Mouse (Mus musculus) myocyte (in vitro differentiated cells): Measurements from ENCODE around the gene Zfp37. TPM values are rescaled to one million over a fixed set of nuclear protein-coding genes. Genes with fewer than 3 reads are reported as not detected.
"Not testable (repeated sequence)": the region's sequence is repeated elsewhere in the genome, so short reads cannot be mapped to it uniquely, and the experiment has no call there.

Source experiments
- H3K27me3 ChIP-seq: one replicate; pipeline ENCODE4 v1.6.1; 2011; ENCODE audit not compliant: control insufficient read depth, insufficient read depth, insufficient read length
- H3K36me3 ChIP-seq: one replicate; pipeline ENCODE4 v1.6.1; 2011; ENCODE audit not compliant: control insufficient read depth, insufficient read depth
- H3K4me2 ChIP-seq: one replicate; pipeline ENCODE4 v1.6.1; 2011; ENCODE audit warnings: low read depth, control low read depth
- H3K4me3 ChIP-seq: one replicate; pipeline ENCODE4 v1.5.1; 2011; ENCODE audit warnings: mild to moderate bottlenecking, control low read depth, moderate library complexity
- H3K79me2 ChIP-seq: one replicate; pipeline ENCODE4 v1.6.1; 2011; ENCODE audit not compliant: control insufficient read depth, insufficient read depth
- H3ac ChIP-seq: one replicate; pipeline ENCODE4 v1.6.1; 2011; ENCODE audit not compliant: control insufficient read depth, insufficient read length
- CEBPB ChIP-seq: IDR thresholded peaks from 2 replicates; pipeline ENCODE4 v1.6.1; 2011; ENCODE audit warnings: mild to moderate bottlenecking, moderate library complexity; ENCODE audit not compliant: poor library complexity, insufficient read depth, severe bottlenecking
- E2F4 ChIP-seq: IDR thresholded peaks from one replicate; pipeline ENCODE4 v1.6.1; 2011; ENCODE audit warnings: mild to moderate bottlenecking, control low read depth, moderate library complexity; ENCODE audit not compliant: insufficient read depth
- MAX ChIP-seq: IDR thresholded peaks from one replicate; pipeline ENCODE4 v1.6.1; 2011; ENCODE audit warnings: low read depth, mild to moderate bottlenecking, control low read depth
- MYOD1 ChIP-seq, 3 experiments: IDR thresholded peaks; one replicate each; pipeline ENCODE4 v1.6.1; 2011; ENCODE audit warnings: control low read depth in 2 of 3, low read depth in 2 of 3, mild to moderate bottlenecking in 2 of 3, moderate library complexity in 1 of 3; ENCODE audit not compliant: insufficient read length in 2 of 3, control insufficient read depth in 1 of 3
- MYOG ChIP-seq, 3 experiments: IDR thresholded peaks; one replicate each; pipeline ENCODE4 v1.6.1; 2011; ENCODE audit warnings: control low read depth in 2 of 3, low read depth in 2 of 3, mild to moderate bottlenecking in 2 of 3; ENCODE audit not compliant: insufficient read length in 2 of 3, control insufficient read depth in 1 of 3, insufficient read depth in 1 of 3
- POLR2A ChIP-seq: IDR thresholded peaks from one replicate; pipeline ENCODE4 v1.6.1; 2011; ENCODE audit warnings: low read depth, mild to moderate bottlenecking, control low read depth, moderate library complexity; ENCODE audit not compliant: insufficient read length
- POLR2AphosphoS2 ChIP-seq: IDR thresholded peaks from one replicate; pipeline ENCODE4 v1.6.1; 2011; ENCODE audit warnings: low read depth, control low read depth; ENCODE audit not compliant: insufficient read length
- REST ChIP-seq: IDR thresholded peaks from one replicate; pipeline ENCODE4 v1.6.1; 2011; ENCODE audit warnings: mild to moderate bottlenecking, control low read depth, moderate library complexity; ENCODE audit not compliant: insufficient read depth, insufficient read length
- SRF ChIP-seq: IDR thresholded peaks from one replicate; pipeline ENCODE4 v1.6.1; 2011; ENCODE audit warnings: low read depth; ENCODE audit not compliant: control insufficient read depth, insufficient read length
- TCF12 ChIP-seq: IDR thresholded peaks from one replicate; pipeline ENCODE4 v1.6.1; 2011; ENCODE audit warnings: mild to moderate bottlenecking, control low read depth; ENCODE audit not compliant: poor library complexity, insufficient read depth, severe bottlenecking
- TCF3 ChIP-seq: IDR thresholded peaks from one replicate; pipeline ENCODE4 v1.6.1; 2011; ENCODE audit warnings: low read depth, control low read depth; ENCODE audit not compliant: insufficient read length
- USF1 ChIP-seq: IDR thresholded peaks from one replicate; pipeline ENCODE4 v1.6.1; 2011; ENCODE audit warnings: low read depth, mild to moderate bottlenecking, control low read depth, moderate library complexity
- polyA plus RNA-seq: library from polyadenylated mRNA; unstranded; fragments of >200 nt; fragmentation: generic; extraction: Trizol; gene quantifications from one replicate; pipeline ENCODE4 v1.2.1, GENCODE M21; 2012; ENCODE audit warnings: missing spikeins

The Zfp37 gene
- polyA plus RNA-seq, 1 experiment = 0.46 TPM

- no peak overlapping the region for H3ac ChIP-seq
- no peak overlapping the region for H3K4me3 ChIP-seq
- no peaks in the 10 kb centered on the region for H3K27me3 ChIP-seq
- TF ChIP-seq POLR2A = no peak
- no peak for TF ChIP-seq USF1
- TF ChIP-seq TCF12 = no peak
- TF ChIP-seq POLR2AphosphoS2 = no peak
- TF ChIP-seq CEBPB = no peak
- H3K4me2 ChIP-seq = no peak overlapping the region
- H3K36me3 ChIP-seq = no peaks in the 10 kb centered on the region
- H3K79me2 ChIP-seq = no peaks in the 10 kb centered on the region
These were observed 56.4 kb downstream of the Zfp37 start for GRCm38 (mm10) chr4:62174471-62174870.

- not testable (repeated sequence) for H3K4me2 ChIP-seq, H3K4me3 ChIP-seq, H3K36me3 ChIP-seq, H3ac ChIP-seq, H3K79me2 ChIP-seq, H3K27me3 ChIP-seq
These were observed 63.2 kb downstream of the Zfp37 start for GRCm38 (mm10) chr4:62167636-62168035.

GRCm38 (mm10) chr4:62158401-62158800, 72.4 kb downstream of the Zfp37 start:
- Histone ChIP-seq H3K4me2 (no peak overlapping the region), H3K79me2 (no peaks in the 10 kb centered on the region), H3K4me3 (no peak overlapping the region), H3ac (no peak overlapping the region), H3K36me3 (no peaks in the 10 kb centered on the region), H3K27me3 (no peaks in the 10 kb centered on the region)
- no peak for TF ChIP-seq USF1
- TF ChIP-seq SRF = no peak
- TF ChIP-seq REST = no peak
- TF ChIP-seq MYOG (IDR thresholded peaks at IDR 0.05; ENCODE audit: control insufficient read depth in 1 of 3, insufficient read depth in 1 of 3, insufficient read length in 2 of 3, low read depth in 2 of 3) = no peak
- TF ChIP-seq TCF3 = no peak
- no peak for TF ChIP-seq POLR2AphosphoS2
- no peak for TF ChIP-seq MYOD1 (IDR thresholded peaks at IDR 0.05; ENCODE audit: control insufficient read depth in 1 of 3, insufficient read length in 2 of 3, low read depth in 2 of 3)
- no peak for TF ChIP-seq POLR2A
- TF ChIP-seq MAX = no peak
- no peak for TF ChIP-seq TCF12
- no peak for TF ChIP-seq E2F4

- TF ChIP-seq MYOG (IDR thresholded peaks at IDR 0.05; ENCODE audit: control insufficient read depth in 1 of 3, insufficient read depth in 1 of 3, insufficient read length in 2 of 3, low read depth in 2 of 3) = no peak
- TF ChIP-seq E2F4 = no peak
- no peak for TF ChIP-seq CEBPB
- no peak for TF ChIP-seq SRF
- no peak for TF ChIP-seq MYOD1 (IDR thresholded peaks at IDR 0.05; ENCODE audit: control insufficient read depth in 1 of 3, insufficient read length in 2 of 3, low read depth in 2 of 3)
- TF ChIP-seq TCF12 = no peak
- no peak for TF ChIP-seq TCF3
- no peak for TF ChIP-seq POLR2AphosphoS2
- no peak for TF ChIP-seq REST
- no peak for TF ChIP-seq USF1
- no peak for TF ChIP-seq POLR2A
- no peak for TF ChIP-seq MAX
These were observed 80.0 kb downstream of the Zfp37 start, which contains the start of gene Mup21 for GRCm38 (mm10) chr4:62150811-62151210. Gene Mup21, minus strand, starts transcription at chr4:62150863.

More at GRCm38 (mm10) chr4:62150811-62151210, 80.0 kb downstream of the Zfp37 start, which contains the start of gene Mup21:
- Histone ChIP-seq H3K4me2 (no peak within 1 kb of the TSS), H3K36me3 (no peaks in the 10 kb centered on the region), H3K4me3 (no peak within 1 kb of the TSS), H3K79me2 (no peaks in the 10 kb centered on the region), H3K27me3 (no peaks in the 10 kb centered on the region), H3ac (no peak within 1 kb of the TSS)

Other genes starting within 250 kb of the Zfp37 start
- not detected for gene Mup20, start 176.9 kb downstream of the Zfp37 start, polyA plus RNA-seq
- gene Mup3, start 143.7 kb downstream of the Zfp37 start, polyA plus RNA-seq = not detected
- gene Mup21, start 80.2 kb downstream of the Zfp37 start, polyA plus RNA-seq = not detected
- 4.2 TPM for gene Slc31a2, start 31.5 kb upstream of the Zfp37 start, polyA plus RNA-seq
- 18.4 TPM for gene Fkbp15, start 129.5 kb upstream of the Zfp37 start, polyA plus RNA-seq
- 22.5 TPM for gene Slc31a1, start 129.7 kb upstream of the Zfp37 start, polyA plus RNA-seq
- gene Cdc26, start 177.6 kb upstream of the Zfp37 start, polyA plus RNA-seq = 49.2 TPM
- gene Prpf4, start 177.8 kb upstream of the Zfp37 start, polyA plus RNA-seq = 6.0 TPM
- gene Rnf183, start 204.2 kb upstream of the Zfp37 start, polyA plus RNA-seq = not detected
- 3.3 TPM for gene Wdr31, start 239.8 kb upstream of the Zfp37 start, polyA plus RNA-seq
- gene Bspry, start 249.0 kb upstream of the Zfp37 start, polyA plus RNA-seq = 1.1 TPM